Mouse (Mus musculus): ENCODE data around the gene Rspry1. TPM values are rescaled to one million over a fixed set of nuclear protein-coding genes. Genes with fewer than 3 reads are reported as not detected.
A peak's percentile ranks its signal among the peaks of the same experiment; 100 is the strongest.

Gene Rspry1
- total and polyA plus RNA-seq, 2 experiments from 2014 or later: 15.8 to 22.7 TPM

DNA sequence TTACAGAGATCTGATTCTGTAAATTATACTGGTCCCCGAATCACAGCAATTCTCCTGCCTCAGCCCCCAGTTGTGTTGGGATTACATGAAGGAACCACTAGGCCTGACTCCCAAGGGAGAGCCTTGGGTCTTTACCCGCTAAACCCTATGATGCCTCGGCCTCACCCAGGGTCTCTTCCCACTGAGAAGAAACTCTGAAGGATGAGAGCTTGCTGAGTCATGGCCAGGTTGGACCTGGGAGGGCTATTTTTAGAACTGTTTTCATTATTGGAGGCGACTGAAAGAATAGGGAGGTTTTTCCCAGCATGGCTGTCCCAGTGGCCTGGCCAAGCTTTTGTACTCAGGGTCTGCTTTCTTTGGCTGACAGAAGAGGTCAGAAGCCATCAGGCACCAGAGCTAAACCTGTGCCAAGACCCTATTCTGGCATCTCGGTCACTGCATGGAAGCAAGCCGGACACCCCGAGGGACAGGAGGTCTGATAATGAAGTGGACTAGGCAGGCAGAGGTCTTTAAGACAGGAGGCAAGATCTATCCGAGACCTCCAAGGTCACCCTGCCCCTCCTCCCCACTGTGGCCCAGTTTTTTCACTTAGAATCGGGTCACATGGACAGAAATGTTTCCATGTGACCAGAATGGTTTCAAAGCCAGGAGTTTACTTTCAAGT, 105.1 kb downstream of the Rspry1 start:
- ATAC-seq (ENCODE audit: insufficient read depth, low read depth) (no peak), DNase-seq (ENCODE audit: low spot score) (peak; percentile 47)
- no peaks in the 10 kb centered on the region for H3K27me3 ChIP-seq (ENCODE audit: control insufficient read depth, insufficient read depth, low read length)
- no peak for TF ChIP-seq EP300 (IDR thresholded peaks at IDR 0.05; ENCODE audit: low read depth)
- TF ChIP-seq CTCF (IDR thresholded peaks at IDR 0.05; ENCODE audit: low read depth): no peak
- 45% methylated on average over 9 of the region's 9 CpGs for WGBS
- H3K36me3 ChIP-seq (replicated peaks; ENCODE audit: control insufficient read depth, insufficient read depth, low read length): no peaks in the 10 kb centered on the region
- no peak overlapping the region for H3K9ac ChIP-seq (replicated peaks; ENCODE audit: low read depth, low read length)
- no peaks in the 10 kb centered on the region for H3K9me3 ChIP-seq (replicated peaks; ENCODE audit: control insufficient read depth, low read length)
- H3K27ac ChIP-seq (ENCODE audit: low read depth): no peak overlapping the region
- H3K4me1 ChIP-seq (ENCODE audit: control insufficient read depth, insufficient read depth): peaks cover 7% of the 10 kb centered on the region; the same call in 1 of the 2 replicates
- no peak overlapping the region for H3K4me3 ChIP-seq (ENCODE audit: low read depth, low read length)
- no peak overlapping the region for H3K4me2 ChIP-seq (ENCODE audit: low read depth, low read length)

Other genes with a start within 250 kb of the Rspry1 start
- gene Herpud1, start 215.5 kb upstream of the Rspry1 start, total RNA-seq (2014; rRNA removed; ENCODE audit: low replicate concordance): 177 and 179 TPM in 2 replicates
- gene Herpud1, start 215.5 kb upstream of the Rspry1 start, polyA plus RNA-seq (2015; fragmentation: Nextera tagmentation; extraction: Ambion mirVana): 131 and 159 TPM in 2 replicates
- gene Nlrc5, start 167.6 kb upstream of the Rspry1 start, total RNA-seq (2014; rRNA removed; ENCODE audit: low replicate concordance): 3.1 and 3.5 TPM in 2 replicates
- gene Nlrc5, start 167.6 kb upstream of the Rspry1 start, polyA plus RNA-seq (2015; fragmentation: Nextera tagmentation; extraction: Ambion mirVana): 0.11 and 0.51 TPM in 2 replicates
- gene Cpne2, start 68.9 kb upstream of the Rspry1 start, total RNA-seq (2014; rRNA removed; ENCODE audit: low replicate concordance): 11.7 and 12.7 TPM in 2 replicates
- 3.7 and 4.5 TPM in 2 replicates for gene Cpne2, start 68.9 kb upstream of the Rspry1 start, polyA plus RNA-seq (2015; fragmentation: Nextera tagmentation; extraction: Ambion mirVana)
- 13.9 and 17.4 TPM in 2 replicates for gene Fam192a, start 60 bp downstream of the Rspry1 start, total RNA-seq (2014; rRNA removed; ENCODE audit: low replicate concordance)
- gene Fam192a, start 60 bp downstream of the Rspry1 start, polyA plus RNA-seq (2015; fragmentation: Nextera tagmentation; extraction: Ambion mirVana): 30.4 and 37.9 TPM in 2 replicates
- gene Arl2bp, start 64.7 kb downstream of the Rspry1 start, total RNA-seq (2014; rRNA removed; ENCODE audit: low replicate concordance): 160 and 223 TPM in 2 replicates
- 110 and 125 TPM in 2 replicates for gene Arl2bp, start 64.7 kb downstream of the Rspry1 start, polyA plus RNA-seq (2015; fragmentation: Nextera tagmentation; extraction: Ambion mirVana)
- gene Pllp, start 94.3 kb downstream of the Rspry1 start, total RNA-seq (2014; rRNA removed; ENCODE audit: low replicate concordance): 1.7 and 5.0 TPM in 2 replicates
- 0.21 and 0.36 TPM in 2 replicates for gene Pllp, start 94.3 kb downstream of the Rspry1 start, polyA plus RNA-seq (2015; fragmentation: Nextera tagmentation; extraction: Ambion mirVana)
- gene Ccl22, start 143.7 kb downstream of the Rspry1 start, total RNA-seq (2014; rRNA removed; ENCODE audit: low replicate concordance): 1.7 TPM in 1 of 2 replicates, not detected in the other
- gene Ccl22, start 143.7 kb downstream of the Rspry1 start, polyA plus RNA-seq (2015; fragmentation: Nextera tagmentation; extraction: Ambion mirVana): not detected in 2 replicates
- 2.3 and 6.2 TPM in 2 replicates for gene Cx3cl1, start 170.1 kb downstream of the Rspry1 start, total RNA-seq (2014; rRNA removed; ENCODE audit: low replicate concordance)
- 3.3 and 4.1 TPM in 2 replicates for gene Cx3cl1, start 170.1 kb downstream of the Rspry1 start, polyA plus RNA-seq (2015; fragmentation: Nextera tagmentation; extraction: Ambion mirVana)
- not detected in 2 replicates for gene Ccl17, start 208.5 kb downstream of the Rspry1 start, total RNA-seq (2014; rRNA removed; ENCODE audit: low replicate concordance)
- gene Ccl17, start 208.5 kb downstream of the Rspry1 start, polyA plus RNA-seq (2015; fragmentation: Nextera tagmentation; extraction: Ambion mirVana): 0.25 TPM in 1 of 2 replicates, not detected in the other
- gene Coq9, start 236.4 kb downstream of the Rspry1 start, total RNA-seq (2014; rRNA removed; ENCODE audit: low replicate concordance): 620 and 677 TPM in 2 replicates
- 290 and 300 TPM in 2 replicates for gene Coq9, start 236.4 kb downstream of the Rspry1 start, polyA plus RNA-seq (2015; fragmentation: Nextera tagmentation; extraction: Ambion mirVana)
- gene Ciapin1, start 236.4 kb downstream of the Rspry1 start, total RNA-seq (2014; rRNA removed; ENCODE audit: low replicate concordance): 41.6 and 80.6 TPM in 2 replicates
- gene Ciapin1, start 236.4 kb downstream of the Rspry1 start, polyA plus RNA-seq (2015; fragmentation: Nextera tagmentation; extraction: Ambion mirVana): 84.0 and 92.2 TPM in 2 replicates